Mouse (Mus musculus) midbrain, postnatal 0 days (tissue): ENCODE results near the gene Kansl2. TPM values are rescaled to one million over a fixed set of nuclear protein-coding genes. Genes with fewer than 3 reads are reported as not detected.

Experiments used
- ATAC-seq: fragments of 200-750 bp; cut with Nextera tagmentation; 2 replicates; pipeline ENCODE4 v1.8.0; 2017; ENCODE audit warnings: moderate number of reproducible peaks, mild to moderate bottlenecking, moderate TSS enrichment, moderate library complexity; ENCODE audit not compliant: low FRiP score
- DNase-seq: peaks from one replicate; pipeline ENCODE4 v3.0.0-alpha.2; 2015; ENCODE audit warnings: low spot score
- H3K27ac ChIP-seq: fragments of 300-500 bp; sonication (generic); 2 replicates; pipeline ENCODE4 v1.5.1; 2014; ENCODE audit warnings: low read depth, mild to moderate bottlenecking, low read length, mixed read lengths
- H3K27me3 ChIP-seq: fragments of 300-500 bp; sonication (generic); 2 replicates; pipeline ENCODE4 v1.6.1; 2014; ENCODE audit warnings: low read length, control low read depth, mixed read lengths; ENCODE audit not compliant: insufficient read depth
- H3K36me3 ChIP-seq: fragments of 300-500 bp; sonication (generic); 2 replicates; pipeline ENCODE4 v1.6.1; 2014; ENCODE audit warnings: low read length, control low read depth, mixed read lengths; ENCODE audit not compliant: insufficient read depth
- H3K4me1 ChIP-seq: fragments of 300-500 bp; sonication (generic); 2 replicates; pipeline ENCODE4 v1.6.1; 2014; ENCODE audit warnings: mild to moderate bottlenecking, control low read depth, antibody characterized with exemption, low read length, mixed read lengths; ENCODE audit not compliant: insufficient read depth
- H3K4me2 ChIP-seq: fragments of 300-500 bp; sonication (generic); 2 replicates; pipeline ENCODE4 v1.6.1; 2014; ENCODE audit warnings: low read depth, mild to moderate bottlenecking, low read length, mixed read lengths; ENCODE audit not compliant: poor library complexity, severe bottlenecking
- H3K4me3 ChIP-seq: fragments of 300-500 bp; sonication (generic); 2 replicates; pipeline ENCODE4 v1.5.1; 2014; ENCODE audit warnings: low read depth, mild to moderate bottlenecking, low read length, moderate library complexity
- H3K9ac ChIP-seq: fragments of 300-500 bp; sonication (generic); replicated peaks from 2 replicates; pipeline ENCODE4 v1.6.1; 2014; ENCODE audit warnings: mild to moderate bottlenecking, low read length, moderate library complexity, mixed read lengths; ENCODE audit not compliant: poor library complexity, severe bottlenecking
- H3K9me3 ChIP-seq: fragments of 300-500 bp; sonication (generic); 2 replicates; pipeline ENCODE4 v1.6.1; 2016; ENCODE audit warnings: low read length, control low read depth
- CTCF ChIP-seq: IDR thresholded peaks from 2 replicates; pipeline ENCODE4 v1.5.1; 2016; ENCODE audit warnings: antibody characterized with exemption, mild to moderate bottlenecking
- WGBS: fragments of 180-500 bp; shearing (Covaris S2); extraction: QIAGEN DNeasy Blood & Tissue Kit; methylation state at CpG from one replicate; pipeline ENCODE4 v1.1.7; 2014; 5-methylcytosine and 5-hydroxymethylcytosine counted together
- polyA plus RNA-seq: library from polyadenylated mRNA; unstranded; fragments of >200 nt; fragmentation: Nextera tagmentation; extraction: Ambion mirVana; gene quantifications from 2 replicates; pipeline ENCODE4 v1.2.1, GENCODE M21; 2015
- total RNA-seq: library from RNA; depleted of rRNA; stranded (reverse); fragments of >200 nt; gene quantifications from 2 replicates; pipeline ENCODE4 v1.2.3, GENCODE M21; 2014; rRNA removed

The Kansl2 gene
- total RNA-seq (57.4 and 66.2 TPM in 2 replicates), polyA plus RNA-seq (101 and 102 TPM in 2 replicates)

DNA sequence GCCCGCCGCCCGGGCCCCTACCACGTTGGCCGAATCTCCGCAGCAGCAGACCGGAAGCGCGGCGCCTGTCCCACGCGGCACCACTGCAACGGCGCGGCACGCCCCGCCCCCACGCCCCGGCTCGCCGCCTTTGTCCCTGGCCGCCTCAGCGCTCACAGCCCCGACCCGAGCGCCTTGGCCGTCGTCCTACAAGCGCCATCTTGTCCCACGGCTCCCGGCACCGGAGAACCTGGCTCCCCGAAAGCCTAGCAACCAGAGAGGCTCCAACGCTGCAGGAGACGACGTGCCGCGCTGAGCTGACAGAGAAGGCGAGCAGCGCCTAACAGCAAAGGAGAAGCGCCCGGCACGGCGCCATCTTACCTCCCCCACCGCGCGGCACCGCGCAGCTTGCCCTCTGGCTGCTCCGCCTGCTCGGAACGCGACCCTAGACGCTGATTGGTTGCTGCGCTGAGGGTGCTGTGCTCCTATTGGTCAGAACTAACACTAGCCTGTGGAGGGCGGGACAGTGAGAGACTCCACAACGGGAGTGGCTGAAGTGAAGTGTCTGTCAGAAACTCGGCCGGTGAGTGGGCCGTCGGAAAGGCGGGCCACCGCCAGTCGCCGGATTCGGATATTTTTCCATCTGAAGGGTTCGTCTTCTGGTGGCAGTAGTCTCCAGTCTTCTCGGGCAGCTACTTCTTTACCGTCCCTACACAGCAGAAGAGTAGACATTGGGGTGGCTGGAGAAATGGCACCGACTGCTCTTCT is at the start of gene Kansl2:
Gene Kansl2 (minus strand): TSS at position 384 of the 747 bp plus-strand sequence.
- Histone ChIP-seq H3K27me3 (no peaks in the 10 kb centered on the region), H3K9ac (peak within 1 kb of the TSS; percentile 97), H3K9me3 (no peaks in the 10 kb centered on the region), H3K4me3 (peak within 1 kb of the TSS; percentile 91), H3K27ac (peak within 1 kb of the TSS; percentile 99), H3K4me2 (peak within 1 kb of the TSS; percentile 85), H3K36me3 (peaks cover 13% of the 10 kb centered on the region), H3K4me1 (peaks cover 8% of the 10 kb centered on the region; the same call in 1 of the 2 replicates)
- peak; percentile 99 for DNase-seq
- WGBS: under 1% methylated on average over 58 of the region's 70 CpGs
- ATAC-seq: peak; percentile 100
- 0 out of 2 replicates have a peak, but pooled peaks have one; percentile 1 for TF ChIP-seq CTCF

- no peak for ATAC-seq
- no peak overlapping the region for H3K27ac ChIP-seq
- 79% methylated on average over 8 of the region's 8 CpGs for WGBS
These were observed 48.9 kb upstream of the Kansl2 start for GRCm38 (mm10) chr15:98582996-98583395.

DNA sequence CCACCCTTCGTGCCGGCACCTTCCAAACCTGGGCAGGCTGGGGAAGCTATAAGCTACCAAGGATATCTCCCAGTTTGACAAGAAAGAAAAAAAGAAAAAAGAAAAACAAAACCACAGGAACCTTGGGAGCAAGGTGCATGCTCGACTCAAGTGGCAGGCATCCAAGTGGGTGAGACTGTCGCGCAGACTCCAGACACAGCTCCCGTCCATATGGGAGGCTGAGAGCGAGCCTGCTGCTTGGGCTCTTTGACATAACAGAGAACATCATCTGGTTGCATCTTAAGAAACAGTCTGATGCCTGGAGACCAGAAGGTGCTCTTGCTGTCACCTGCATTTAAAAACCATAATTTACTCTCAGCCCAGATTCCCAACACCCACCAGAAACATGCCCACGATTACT is 48.3 kb upstream of the Kansl2 start:
- DNase-seq (no peak), ATAC-seq (no peak)
- no peak for TF ChIP-seq CTCF
- no peak overlapping the region for H3K4me3 ChIP-seq
- H3K27me3 ChIP-seq: no peaks in the 10 kb centered on the region
- WGBS: 83% methylated on average over 8 of the region's 8 CpGs
- H3K27ac ChIP-seq: no peak overlapping the region
- H3K9me3 ChIP-seq: no peaks in the 10 kb centered on the region
- no peaks in the 10 kb centered on the region for H3K36me3 ChIP-seq
- H3K4me2 ChIP-seq: no peak overlapping the region
- no peak overlapping the region for H3K9ac ChIP-seq
- H3K4me1 ChIP-seq: no peaks in the 10 kb centered on the region

More at GRCm38 (mm10) chr15:98582996-98583395, 48.9 kb upstream of the Kansl2 start:
- H3K36me3 ChIP-seq: no peaks in the 10 kb centered on the region
- no peak for DNase-seq
- TF ChIP-seq CTCF: no peak
- H3K27me3 ChIP-seq: no peaks in the 10 kb centered on the region
- no peak overlapping the region for H3K4me3 ChIP-seq
- no peaks in the 10 kb centered on the region for H3K4me1 ChIP-seq
- no peak overlapping the region for H3K9ac ChIP-seq
- no peak overlapping the region for H3K4me2 ChIP-seq
- H3K9me3 ChIP-seq: no peaks in the 10 kb centered on the region

DNA sequence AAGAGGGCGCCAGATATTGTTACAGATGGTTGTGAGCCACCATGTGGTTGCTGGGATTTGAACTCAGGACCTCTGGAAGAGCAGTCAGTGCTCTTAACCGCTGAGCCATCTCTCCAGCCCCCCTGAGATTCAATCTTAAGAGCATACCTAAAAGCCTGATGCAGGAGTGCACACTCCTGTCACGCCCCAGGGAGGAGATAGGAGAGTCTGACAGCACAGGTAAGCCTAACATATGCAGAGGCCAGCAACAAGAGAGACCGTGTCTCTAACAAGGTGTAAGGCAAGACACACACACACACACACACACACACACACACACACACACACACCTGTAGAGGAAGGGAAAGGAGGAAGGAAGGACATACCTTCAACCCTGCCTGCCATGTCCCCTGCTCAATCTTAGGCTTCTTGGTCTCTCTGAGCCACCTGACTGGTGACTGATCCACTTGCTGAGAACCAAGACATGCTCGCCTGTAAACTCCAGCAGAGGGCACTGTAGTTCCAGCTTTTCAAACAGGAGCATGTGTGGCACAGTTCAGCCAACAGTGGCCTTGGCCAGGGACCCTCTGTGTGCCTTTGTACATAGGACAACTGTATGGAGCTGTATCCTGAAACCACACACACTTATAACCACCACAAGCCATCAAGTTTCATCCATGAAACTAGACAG is 45.9 kb upstream of the Kansl2 start:
- no peaks in the 10 kb centered on the region for H3K27me3 ChIP-seq
- peak; percentile 73; the same call in 1 of the 2 replicates for ATAC-seq

GRCm38 (mm10) chr15:98579310-98579709 is 45.2 kb upstream of the Kansl2 start:
- Histone ChIP-seq H3K9ac (no peak overlapping the region), H3K27ac (no peak overlapping the region), H3K4me3 (no peak overlapping the region), H3K9me3 (no peaks in the 10 kb centered on the region), H3K27me3 (no peaks in the 10 kb centered on the region), H3K4me2 (no peak overlapping the region), H3K36me3 (no peaks in the 10 kb centered on the region), H3K4me1 (no peaks in the 10 kb centered on the region)
- WGBS: 76% methylated on average over 2 of the region's 2 CpGs
- DNase-seq: no peak
- ATAC-seq: no peak
- TF ChIP-seq CTCF: no peak

More for the DNA sequence above, 45.9 kb upstream of the Kansl2 start:
- Histone ChIP-seq H3K9ac (no peak overlapping the region), H3K36me3 (no peaks in the 10 kb centered on the region), H3K4me2 (no peak overlapping the region), H3K9me3 (no peaks in the 10 kb centered on the region), H3K4me1 (no peaks in the 10 kb centered on the region), H3K27ac (no peak overlapping the region), H3K4me3 (no peak overlapping the region)
- WGBS: 51% methylated on average over 5 of the region's 5 CpGs
- peak; percentile 94 for TF ChIP-seq CTCF
- peak; percentile 89 for DNase-seq

DNA sequence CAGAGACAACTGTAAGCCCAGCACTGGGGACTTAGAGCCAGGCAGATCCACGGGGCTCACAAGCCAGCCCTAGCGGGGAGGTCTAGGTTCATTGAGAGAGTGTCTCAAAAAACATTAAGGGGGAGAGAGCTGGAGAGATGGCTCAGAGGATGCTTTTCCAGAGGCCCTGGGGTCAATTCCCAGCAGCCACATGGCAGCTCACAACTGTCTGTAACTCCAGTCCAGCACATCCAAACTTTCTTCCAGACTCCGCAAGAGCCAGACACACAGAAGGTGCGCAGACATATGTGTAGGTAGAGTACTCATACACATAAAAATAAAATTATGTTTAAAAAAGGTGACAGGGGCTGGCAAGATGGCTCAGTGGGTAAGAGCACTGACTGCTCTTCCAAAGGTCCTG is 39.2 kb upstream of the Kansl2 start:
- Histone ChIP-seq H3K4me1 (peaks cover 5% of the 10 kb centered on the region; the same call in 1 of the 2 replicates), H3K4me2 (no peak overlapping the region), H3K9me3 (no peaks in the 10 kb centered on the region), H3K27ac (no peak overlapping the region), H3K4me3 (no peak overlapping the region), H3K36me3 (no peaks in the 10 kb centered on the region), H3K9ac (no peak overlapping the region), H3K27me3 (no peaks in the 10 kb centered on the region)
- WGBS: 73% methylated on average over 4 of the region's 4 CpGs
- ATAC-seq: no peak
- DNase-seq: no peak
- no peak for TF ChIP-seq CTCF
